Mouse (Mus musculus): ENCODE measurements around the gene Gm572. TPM values are rescaled to one million over a fixed set of nuclear protein-coding genes. Genes with fewer than 3 reads are reported as not detected.

Gene Gm572
- polyA plus RNA-seq, 1 experiment: 0.11 TPM

DNA sequence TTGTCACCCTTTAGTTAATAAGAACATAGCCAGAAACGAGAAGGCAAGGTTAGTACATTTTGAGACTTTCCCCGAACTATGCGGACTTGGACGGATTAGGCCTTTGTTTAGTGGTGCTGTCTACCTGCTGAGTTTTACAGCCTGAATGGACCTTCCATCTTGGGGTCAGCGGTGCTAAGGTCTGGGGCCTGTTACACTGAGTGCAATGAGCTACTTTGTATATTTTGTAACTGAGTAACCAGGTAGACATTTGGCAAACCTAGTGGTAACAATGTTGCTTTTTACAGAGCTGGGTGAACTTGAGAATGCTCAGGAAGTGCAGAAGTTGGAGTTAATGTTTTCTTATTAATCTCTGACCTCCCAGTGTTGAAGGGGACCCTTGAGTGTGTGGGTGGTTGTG lies 2.0 kb upstream of the Gm572 start:
- TF ChIP-seq CTCF (IDR thresholded peaks at IDR 0.05; ENCODE audit: borderline replicate concordance, insufficient read depth, low read depth, low read length) (no peak), POLR2A (IDR thresholded peaks at IDR 0.05; ENCODE audit: borderline replicate concordance, insufficient read depth, low read length) (no peak)
- Histone ChIP-seq H3K4me1 (ENCODE audit: control insufficient read depth, insufficient read depth, low read length) (no peaks in the 10 kb centered on the region; the same call in 1 of the 2 replicates), H3K27me3 (ENCODE audit: control insufficient read depth, insufficient read depth, low read length) (no peaks in the 10 kb centered on the region), H3K27ac (ENCODE audit: insufficient read depth, low read length) (no peak overlapping the region), H3K4me3 (replicated peaks; ENCODE audit: insufficient read depth, low read depth, low read length) (no peak overlapping the region)
- 84% methylated on average over 5 of the region's 5 CpGs for WGBS
- DNase-seq: no peak

DNA sequence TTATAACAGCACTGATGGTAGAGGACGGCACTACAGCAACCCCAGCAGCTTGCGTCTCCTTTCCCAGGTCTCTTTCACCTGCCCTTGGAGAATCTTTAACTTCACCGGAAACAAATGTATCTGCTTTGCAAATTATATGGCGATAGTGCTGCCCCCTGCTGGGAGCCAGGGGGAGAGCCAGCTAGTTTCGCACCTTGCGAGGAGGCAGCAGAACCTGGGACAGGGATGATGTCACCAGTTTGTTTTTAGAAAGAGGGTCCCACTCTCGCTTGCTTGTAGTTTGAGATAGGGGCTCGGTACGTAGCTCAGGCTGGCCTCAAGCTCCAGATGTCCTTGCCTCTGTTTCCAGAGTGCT lies 1.0 kb downstream of the Gm572 start:
- Histone ChIP-seq H3K4me3 (replicated peaks; ENCODE audit: insufficient read depth, low read depth, low read length) (peak overlapping the region; percentile 23), H3K27ac (ENCODE audit: insufficient read depth, low read length) (no peak overlapping the region), H3K27me3 (ENCODE audit: control insufficient read depth, insufficient read depth, low read length) (no peaks in the 10 kb centered on the region), H3K4me1 (ENCODE audit: control insufficient read depth, insufficient read depth, low read length) (no peaks in the 10 kb centered on the region; the same call in 1 of the 2 replicates)
- WGBS: 15% methylated on average over 9 of the region's 9 CpGs
- DNase-seq: peak; percentile 61 to 72
- TF ChIP-seq POLR2A (IDR thresholded peaks at IDR 0.05; ENCODE audit: borderline replicate concordance, insufficient read depth, low read length): no peak
- peak; percentile 70; the same call in 1 of the 2 replicates for TF ChIP-seq CTCF (IDR thresholded peaks at IDR 0.05; ENCODE audit: borderline replicate concordance, insufficient read depth, low read depth, low read length)

DNA sequence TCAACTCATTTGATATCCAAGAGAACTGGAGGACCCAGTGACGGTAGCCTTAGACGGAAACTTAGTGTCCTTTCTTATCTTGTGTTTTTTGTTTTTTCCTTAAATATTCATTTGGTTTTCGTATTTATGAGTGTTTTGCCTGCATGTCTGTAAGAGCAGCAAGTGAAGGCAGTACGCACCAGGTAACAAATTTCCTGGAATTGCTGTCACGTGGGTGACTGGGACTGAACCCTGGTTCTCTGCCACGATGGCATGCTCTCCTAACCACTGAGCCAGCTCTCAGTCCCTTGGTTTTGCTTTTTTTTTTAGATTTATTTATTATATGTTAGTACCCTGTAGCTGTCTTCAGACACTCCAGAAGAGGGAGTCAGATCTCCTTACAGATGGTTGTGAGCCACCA lies 1.8 kb downstream of the Gm572 start:
- WGBS: 73% methylated on average over 6 of the region's 6 CpGs

DNA sequence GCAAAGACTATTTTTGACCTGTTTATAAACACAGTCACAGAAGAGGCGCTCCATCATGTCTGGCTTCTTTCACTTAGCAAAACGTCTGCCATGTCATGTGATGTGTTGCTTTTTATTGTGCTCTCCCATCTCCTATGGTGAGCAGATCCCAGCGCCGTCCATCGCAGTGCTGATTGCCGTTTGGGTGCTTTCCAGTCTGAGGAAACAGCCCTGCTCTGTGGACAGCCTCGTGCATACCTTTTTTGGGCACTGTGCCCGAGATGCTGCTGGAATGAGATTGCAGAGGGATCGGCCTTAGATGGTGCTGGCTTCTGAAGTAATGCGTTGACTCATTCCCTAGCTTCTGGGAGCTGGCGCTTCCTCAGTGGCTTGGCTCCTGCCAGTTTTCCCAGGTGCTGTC lies 3.5 kb downstream of the Gm572 start:
- no peak for TF ChIP-seq CTCF (IDR thresholded peaks at IDR 0.05; ENCODE audit: borderline replicate concordance, insufficient read depth, low read depth, low read length)
- TF ChIP-seq POLR2A (IDR thresholded peaks at IDR 0.05; ENCODE audit: borderline replicate concordance, insufficient read depth, low read length): no peak
- WGBS: 9% methylated on average over 11 of the region's 11 CpGs

More for the DNA sequence above, 1.8 kb downstream of the Gm572 start:
- TF ChIP-seq POLR2A (IDR thresholded peaks at IDR 0.05; ENCODE audit: borderline replicate concordance, insufficient read depth, low read length) (no peak), CTCF (IDR thresholded peaks at IDR 0.05; ENCODE audit: borderline replicate concordance, insufficient read depth, low read depth, low read length) (no peak)
- H3K27ac ChIP-seq (ENCODE audit: insufficient read depth, low read length): no peak overlapping the region
- H3K27me3 ChIP-seq (ENCODE audit: control insufficient read depth, insufficient read depth, low read length): no peaks in the 10 kb centered on the region
- DNase-seq: no peak
- H3K4me1 ChIP-seq (ENCODE audit: control insufficient read depth, insufficient read depth, low read length): no peaks in the 10 kb centered on the region; the same call in none of the 2 replicates
- H3K4me3 ChIP-seq (replicated peaks; ENCODE audit: insufficient read depth, low read depth, low read length): no peak overlapping the region

DNA sequence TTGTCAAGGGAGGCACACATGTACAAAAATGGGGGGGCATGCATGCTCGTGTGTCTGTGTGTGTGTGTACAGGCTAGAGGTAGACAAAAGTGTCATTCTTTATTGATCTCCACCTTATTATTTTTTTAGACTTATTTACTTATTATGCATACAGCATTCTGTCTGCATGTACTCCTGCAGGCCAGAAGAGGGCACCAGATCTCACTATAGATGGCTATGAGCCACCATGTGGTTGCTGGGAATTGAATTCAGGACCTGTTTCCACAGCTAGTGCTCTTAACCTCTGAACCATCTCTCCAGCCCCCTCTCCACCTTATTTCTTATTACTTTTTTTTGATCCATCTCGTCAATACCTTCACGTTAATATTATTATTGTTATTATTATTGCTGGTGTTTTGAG lies 6.2 kb downstream of the Gm572 start:
- no peak for DNase-seq
- H3K4me3 ChIP-seq (replicated peaks; ENCODE audit: insufficient read depth, low read depth, low read length): no peak overlapping the region
- TF ChIP-seq CTCF (IDR thresholded peaks at IDR 0.05; ENCODE audit: borderline replicate concordance, insufficient read depth, low read depth, low read length) (no peak), POLR2A (IDR thresholded peaks at IDR 0.05; ENCODE audit: borderline replicate concordance, insufficient read depth, low read length) (no peak)
- no peak overlapping the region for H3K27ac ChIP-seq (ENCODE audit: insufficient read depth, low read length)
- peaks cover 8% of the 10 kb centered on the region for H3K4me1 ChIP-seq (ENCODE audit: control insufficient read depth, insufficient read depth, low read length)
- 86% methylated on average over 3 of the region's 3 CpGs for WGBS
- H3K27me3 ChIP-seq (ENCODE audit: control insufficient read depth, insufficient read depth, low read length): no peaks in the 10 kb centered on the region

More for the DNA sequence above, 3.5 kb downstream of the Gm572 start:
- no peaks in the 10 kb centered on the region for H3K27me3 ChIP-seq (ENCODE audit: control insufficient read depth, insufficient read depth, low read length)
- DNase-seq: peak; percentile 72 to 85
- peaks cover 8% of the 10 kb centered on the region for H3K4me1 ChIP-seq (ENCODE audit: control insufficient read depth, insufficient read depth, low read length)
- H3K4me3 ChIP-seq (replicated peaks; ENCODE audit: insufficient read depth, low read depth, low read length): peak overlapping the region; percentile 57
- no peak overlapping the region for H3K27ac ChIP-seq (ENCODE audit: insufficient read depth, low read length)

DNA sequence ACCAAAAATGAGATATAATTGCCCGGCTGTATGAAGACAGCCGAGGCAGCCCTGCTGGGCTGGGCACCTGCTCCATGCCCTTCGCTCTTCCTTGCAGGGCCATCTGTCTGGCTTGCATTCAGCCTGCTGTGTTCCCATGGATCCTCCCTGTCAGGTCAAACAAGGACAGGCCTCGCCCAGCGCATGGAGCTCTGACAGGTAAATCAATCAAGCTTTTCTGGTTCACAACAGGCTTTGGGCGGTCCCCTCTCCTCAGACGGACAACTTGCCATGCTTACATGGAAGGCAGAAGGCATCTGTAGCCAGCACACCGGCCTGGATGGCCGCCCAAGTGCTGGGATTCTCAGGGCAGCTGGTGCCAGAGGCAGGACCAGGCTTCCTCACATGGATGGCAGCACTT lies 7.9 kb downstream of the Gm572 start:
- WGBS: 16% methylated on average over 9 of the region's 9 CpGs
- no peaks in the 10 kb centered on the region for H3K27me3 ChIP-seq (ENCODE audit: control insufficient read depth, insufficient read depth, low read length)
- H3K27ac ChIP-seq (ENCODE audit: insufficient read depth, low read length): no peak overlapping the region
- peaks cover 8% of the 10 kb centered on the region for H3K4me1 ChIP-seq (ENCODE audit: control insufficient read depth, insufficient read depth, low read length)
- H3K4me3 ChIP-seq (replicated peaks; ENCODE audit: insufficient read depth, low read depth, low read length): no peak overlapping the region
- TF ChIP-seq POLR2A (IDR thresholded peaks at IDR 0.05; ENCODE audit: borderline replicate concordance, insufficient read depth, low read length) (no peak), CTCF (IDR thresholded peaks at IDR 0.05; ENCODE audit: borderline replicate concordance, insufficient read depth, low read depth, low read length) (no peak)
- peak; percentile 80 to 84 for DNase-seq

DNA sequence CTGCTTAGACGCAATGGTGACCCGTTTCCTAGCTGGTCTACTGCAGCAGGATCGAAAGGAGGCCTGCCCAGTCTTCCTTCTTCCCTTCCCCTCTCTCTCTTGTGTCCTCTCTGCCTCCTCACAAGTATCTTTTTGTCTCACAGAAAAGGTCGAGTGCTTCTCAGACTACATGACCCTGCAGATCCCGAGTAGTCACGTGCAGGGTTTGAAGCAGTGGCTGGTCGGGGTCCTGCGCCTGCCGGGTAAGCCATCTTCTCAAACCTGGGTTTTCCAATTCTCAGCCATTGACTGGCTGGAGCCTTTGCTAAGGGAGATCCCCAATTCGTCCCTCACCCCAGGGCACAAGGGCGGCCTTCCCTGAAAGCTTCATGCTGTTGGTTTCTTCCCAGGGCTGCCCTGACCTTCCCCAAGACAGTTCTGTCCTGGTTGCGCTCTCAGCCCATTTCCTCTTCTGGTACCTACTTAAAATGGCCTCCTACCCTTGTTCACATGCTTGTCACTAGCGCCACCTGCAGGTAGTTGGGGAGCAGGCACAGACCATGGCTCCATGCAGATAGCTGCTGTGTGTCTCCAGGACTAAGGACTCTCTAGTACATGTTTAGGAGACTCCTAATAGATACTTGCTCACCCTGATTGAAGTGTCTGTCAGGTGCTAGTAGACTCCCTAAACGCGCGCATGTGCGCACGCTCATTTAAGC lies 11.7 kb downstream of the Gm572 start:
- Histone ChIP-seq H3K4me3 (replicated peaks; ENCODE audit: insufficient read depth, low read depth, low read length) (no peak overlapping the region), H3K27me3 (ENCODE audit: control insufficient read depth, insufficient read depth, low read length) (no peaks in the 10 kb centered on the region), H3K4me1 (ENCODE audit: control insufficient read depth, insufficient read depth, low read length) (peaks cover 8% of the 10 kb centered on the region), H3K27ac (ENCODE audit: insufficient read depth, low read length) (no peak overlapping the region)
- DNase-seq: peak; percentile 30 to 46
- no peak for TF ChIP-seq POLR2A (IDR thresholded peaks at IDR 0.05; ENCODE audit: borderline replicate concordance, insufficient read depth, low read length)
- peak; percentile 67 for TF ChIP-seq CTCF (IDR thresholded peaks at IDR 0.05; ENCODE audit: borderline replicate concordance, insufficient read depth, low read depth, low read length)
- WGBS: 89% methylated on average over 18 of the region's 18 CpGs

DNA sequence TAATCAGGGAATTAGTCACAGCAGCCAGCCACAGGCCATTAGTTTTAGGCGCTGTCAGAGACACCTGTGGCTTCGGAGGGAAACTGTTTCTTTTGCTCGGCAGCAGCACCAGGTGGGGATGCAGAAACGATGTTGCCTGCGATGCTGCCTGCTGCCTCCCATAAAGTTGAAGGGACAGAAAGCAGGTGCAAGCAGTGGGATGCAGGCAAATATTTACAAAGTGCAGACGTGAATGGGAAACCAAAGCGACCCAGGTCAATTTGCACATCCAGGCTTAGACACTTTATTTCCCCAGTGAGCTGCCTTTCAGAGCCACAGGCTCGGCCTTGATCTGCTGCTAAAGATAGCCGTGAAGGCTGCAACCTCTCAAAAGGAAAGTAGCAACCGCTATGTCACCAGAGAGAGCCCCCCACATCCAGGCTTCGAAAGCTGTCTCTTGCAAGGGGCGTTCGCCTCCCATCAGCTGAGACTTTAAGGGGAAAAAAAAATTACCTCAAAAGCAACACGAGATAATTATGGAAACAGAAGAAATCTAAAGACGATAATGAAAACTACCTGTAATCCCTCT lies 13.7 kb downstream of the Gm572 start:
- no peak for DNase-seq
- Histone ChIP-seq H3K4me3 (replicated peaks; ENCODE audit: insufficient read depth, low read depth, low read length) (no peak overlapping the region), H3K27ac (ENCODE audit: insufficient read depth, low read length) (no peak overlapping the region), H3K27me3 (ENCODE audit: control insufficient read depth, insufficient read depth, low read length) (no peaks in the 10 kb centered on the region), H3K4me1 (ENCODE audit: control insufficient read depth, insufficient read depth, low read length) (no peaks in the 10 kb centered on the region)
- WGBS: 57% methylated on average over 15 of the region's 15 CpGs
- TF ChIP-seq POLR2A (IDR thresholded peaks at IDR 0.05; ENCODE audit: borderline replicate concordance, insufficient read depth, low read length) (no peak), CTCF (IDR thresholded peaks at IDR 0.05; ENCODE audit: borderline replicate concordance, insufficient read depth, low read depth, low read length) (no peak)
